13 mouse cellular contexts compared by ENCODE assay signal in genomic region chrX:8272000-8272399, GRCm38 (mm10). TPM values are rescaled to one million over a fixed set of nuclear protein-coding genes. Genes with fewer than 3 reads are reported as not detected.
DNase-seq lines count a peak whose midpoint lies in the region; ATAC-seq and TF ChIP-seq lines count a peak whose summit lies in the region.
"Had no signal": no experiment of that assay in that cellular context is flagged by ENCODE, and none has a peak within 500 bp of the region (broad histone marks: within the 10 kb centered on the region; RNA-seq: fewer than 3 reads in every experiment).

No protein-coding gene starts in this region.

- no peak for DNase-seq in heart, adult 2 months
- peak; percentile 83 for DNase-seq in MEL-GATA-1-ER (ENCODE audit: extremely low read depth, low read depth)
- no peak for DNase-seq in frontal cortex, postnatal 14 days (ENCODE audit: low spot score in 2 of 2)
- no peak for DNase-seq in thymus, adult 18-20 months
- DNase-seq in cerebellum, adult 9-10 months, result no peak
- DNase-seq: adrenal gland, adult 2 months; kidney, adult 11 months; lung, postnatal 36 days had no signal

- H3K9ac ChIP-seq in heart, embryonic 15.5 days, result no peak overlapping the region
- no peak overlapping the region for H3K9ac ChIP-seq in heart, adult 2 months (ENCODE audit: low read depth, low read length)
- peak overlapping the region; percentile 67 for H3K9ac ChIP-seq in liver, embryonic 16.5 days (ENCODE audit: low read depth, low read length)

- H3K4me3 ChIP-seq in heart, embryonic 15.5 days, result peak overlapping the region; percentile 36
- H3K4me3 ChIP-seq in heart, adult 2 months, result no peak overlapping the region
- H3K4me3 ChIP-seq in liver, embryonic 16.5 days (ENCODE audit: low read depth, low read length), result peak overlapping the region; percentile 64

- no peak for TF ChIP-seq CTCF in heart, adult 2 months (IDR thresholded peaks at IDR 0.05)

- no peaks in the 10 kb centered on the region for H3K4me1 ChIP-seq in heart, embryonic 15.5 days (replicated peaks)
- no peaks in the 10 kb centered on the region for H3K4me1 ChIP-seq in heart, adult 2 months (ENCODE audit: control insufficient read depth, insufficient read depth, low read length)
- H3K4me1 ChIP-seq in liver, embryonic 16.5 days (ENCODE audit: control insufficient read depth, low read depth, low read length), result no peaks in the 10 kb centered on the region; the same call in 1 of the 2 replicates

- no peak for TF ChIP-seq EP300 in heart, adult 2 months (IDR thresholded peaks at IDR 0.05; ENCODE audit: insufficient read depth, low read depth, low read length)

- H3K79me2 ChIP-seq in heart, adult 2 months (replicated peaks; ENCODE audit: control insufficient read depth, insufficient read depth, low read length), result no peaks in the 10 kb centered on the region

- intact Hi-C loops in heart, adult 2 months (cut with DNase I), result no loop called here

- WGBS in heart, embryonic 15.5 days, result 10% methylated on average over 10 of the region's 10 CpGs
- 27% methylated on average over 10 of the region's 10 CpGs for WGBS in heart, adult 2 months
- 16% methylated on average over 10 of the region's 10 CpGs for WGBS in liver, embryonic 16.5 days (ENCODE audit: insufficient replicate concordance)

- H3K36me3 ChIP-seq in heart, embryonic 15.5 days, result no peaks in the 10 kb centered on the region
- no peaks in the 10 kb centered on the region for H3K36me3 ChIP-seq in heart, adult 2 months (ENCODE audit: control insufficient read depth, insufficient read depth, low read length)
- no peaks in the 10 kb centered on the region for H3K36me3 ChIP-seq in liver, embryonic 16.5 days (ENCODE audit: control insufficient read depth, insufficient read depth)

- H3K4me2 ChIP-seq in heart, embryonic 15.5 days, result peak overlapping the region; percentile 60
- H3K4me2 ChIP-seq in liver, embryonic 16.5 days (ENCODE audit: low read depth, low read length), result peak overlapping the region; percentile 65

- no peak for ATAC-seq in heart, embryonic 15.5 days (replicated peaks; ENCODE audit: insufficient number of reproducible peaks, insufficient read depth, low FRiP score, low read depth)
- ATAC-seq in erythroid progenitor cell, adult 5-6 weeks (replicated peaks; ENCODE audit: low FRiP score, poor library complexity, severe bottlenecking), result peak; percentile 98
- ATAC-seq in liver, embryonic 16.5 days (ENCODE audit: low read depth), result peak; percentile 95

- no peaks in the 10 kb centered on the region for H3K9me3 ChIP-seq in heart, embryonic 15.5 days (replicated peaks)
- no peaks in the 10 kb centered on the region for H3K9me3 ChIP-seq in liver, embryonic 16.5 days (replicated peaks; ENCODE audit: control insufficient read depth, low read length)

- no peak overlapping the region for H3K27ac ChIP-seq in heart, embryonic 15.5 days
- no peak overlapping the region for H3K27ac ChIP-seq in heart, adult 2 months
- peak overlapping the region; percentile 73 for H3K27ac ChIP-seq in liver, embryonic 16.5 days (ENCODE audit: low read length)

- no peak for TF ChIP-seq POLR2A in heart, adult 2 months (IDR thresholded peaks at IDR 0.05; ENCODE audit: insufficient read depth, low read depth, low read length)

- no peaks in the 10 kb centered on the region for H3K27me3 ChIP-seq in heart, embryonic 15.5 days
- H3K27me3 ChIP-seq in heart, adult 2 months (ENCODE audit: control insufficient read depth, insufficient read depth, low read length), result no peaks in the 10 kb centered on the region
- no peaks in the 10 kb centered on the region for H3K27me3 ChIP-seq in liver, embryonic 16.5 days (ENCODE audit: control insufficient read depth, insufficient read depth, low read depth, low read length)

RNA-seq across cellular contexts. Expression of gene Slc38a5, which starts 1.1 kb away (rescaled TPM):
- 16.3 and 20.3 TPM in 2 replicates for polyA plus RNA-seq in heart, embryonic 15.5 days (2015; fragmentation: Nextera tagmentation; extraction: Ambion mirVana)
- total RNA-seq in heart, adult 2 months (2021), result 1 to 10 TPM in 1 of 2 experiments, under 1 TPM in 1; 0.29 to 1.4 TPM
- 0.70 and 1.9 TPM in 2 replicates for polyA plus RNA-seq in heart, adult 2 months (2012; rRNA removed)
- total RNA-seq in erythroid progenitor cell, adult 5-6 weeks (2015; ENCODE audit: low replicate concordance), result 291 and 297 TPM in 2 replicates
- total RNA-seq in erythroid progenitor cell, adult 5-6 weeks (2017; ENCODE audit: low replicate concordance), result 150 and 166 TPM in 2 replicates
- 52.6 and 53.9 TPM in 2 replicates for polyA plus RNA-seq in liver, embryonic 16.5 days (2015; fragmentation: Nextera tagmentation; extraction: Ambion mirVana)
- total RNA-seq: CH12.LX had no signal

RNA-seq across cellular contexts. Expression of gene Ftsj1, which starts 19.8 kb away (rescaled TPM):
- 20.8 and 29.6 TPM in 2 replicates for polyA plus RNA-seq in heart, embryonic 15.5 days (2015; fragmentation: Nextera tagmentation; extraction: Ambion mirVana)
- total RNA-seq in heart, adult 2 months (2021), result 10 to 100 TPM in 1 of 2 experiments, 1 to 10 TPM in 1; 9.6 to 11.8 TPM
- polyA plus RNA-seq in heart, adult 2 months (2012; rRNA removed), result 20.0 and 24.0 TPM in 2 replicates
- 26.8 and 42.9 TPM in 2 replicates for total RNA-seq in erythroid progenitor cell, adult 5-6 weeks (2015; ENCODE audit: low replicate concordance)
- total RNA-seq in erythroid progenitor cell, adult 5-6 weeks (2017; ENCODE audit: low replicate concordance), result 23.7 and 25.0 TPM in 2 replicates
- 29.3 and 30.7 TPM in 2 replicates for polyA plus RNA-seq in liver, embryonic 16.5 days (2015; fragmentation: Nextera tagmentation; extraction: Ambion mirVana)

RNA-seq across cellular contexts. Expression of gene Ssxb10, which starts 55.2 kb away (rescaled TPM):
- polyA plus RNA-seq in heart, embryonic 15.5 days (2015; fragmentation: Nextera tagmentation; extraction: Ambion mirVana), result not detected in 2 replicates
- total RNA-seq in heart, adult 2 months (2021), result not detected
- polyA plus RNA-seq in heart, adult 2 months (2012; rRNA removed), result not detected in 2 replicates
- total RNA-seq in erythroid progenitor cell, adult 5-6 weeks (2015; ENCODE audit: low replicate concordance), result not detected in 2 replicates
- total RNA-seq in erythroid progenitor cell, adult 5-6 weeks (2017; ENCODE audit: low replicate concordance), result not detected in 2 replicates
- not detected in 2 replicates for polyA plus RNA-seq in liver, embryonic 16.5 days (2015; fragmentation: Nextera tagmentation; extraction: Ambion mirVana)
- total RNA-seq: adrenal gland, adult 2 months; CH12.LX had no signal
- polyA plus RNA-seq: adrenal gland, adult 2 months; embryonic facial prominence, embryonic 11.5 days had no signal
